Mouse (Mus musculus) testis, postnatal 14 days (tissue): ENCODE data around the gene Grap.
"Not testable (repeated sequence)": the region's sequence is repeated elsewhere in the genome, so short reads cannot be mapped to it uniquely, and the experiment has no call there.

Experiments
- DNase-seq: peaks from one replicate; pipeline ENCODE4 v3.0.0; 2021; ENCODE audit warnings: low spot score

Gene Grap

DNA sequence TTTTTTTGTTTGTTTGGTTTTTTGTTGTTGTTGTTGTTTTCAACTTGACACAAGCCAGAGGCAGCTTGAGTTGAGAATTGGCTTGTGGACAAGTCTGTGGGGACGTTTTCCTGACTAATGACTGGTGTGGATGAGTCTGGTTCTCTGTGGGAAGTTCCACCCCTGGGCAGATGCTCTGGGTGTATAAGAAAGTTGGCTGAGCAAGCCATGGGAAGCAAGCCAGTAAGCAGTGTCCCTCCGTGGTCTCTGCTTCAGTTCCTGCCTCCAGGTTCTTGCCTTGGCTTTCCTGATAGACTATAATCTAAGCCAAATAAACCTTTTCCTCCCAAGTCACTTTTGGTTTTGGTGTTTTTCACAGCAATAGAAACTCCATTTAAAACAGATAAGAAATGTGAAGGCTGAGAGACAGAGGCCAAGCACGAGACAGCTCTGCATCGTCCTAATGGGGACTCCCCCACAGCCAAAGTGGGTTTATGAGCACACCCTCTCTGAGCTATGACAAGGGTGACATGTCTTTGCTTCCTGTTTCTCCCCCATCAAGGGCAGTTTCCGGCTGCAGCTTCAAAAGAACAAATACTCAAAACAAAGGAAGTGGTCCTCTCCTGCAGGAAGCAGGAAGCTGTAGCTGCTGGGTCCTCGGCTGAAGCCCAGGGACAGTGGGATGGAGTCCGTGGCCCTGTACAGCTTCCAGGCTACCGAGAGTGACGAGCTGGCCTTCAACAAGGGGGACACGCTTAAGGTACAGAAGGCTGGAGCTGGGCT is at the start of gene Grap:
Gene Grap (plus strand): TSS at position 580 of the 762 bp plus-strand sequence.
- no peak for DNase-seq

DNA sequence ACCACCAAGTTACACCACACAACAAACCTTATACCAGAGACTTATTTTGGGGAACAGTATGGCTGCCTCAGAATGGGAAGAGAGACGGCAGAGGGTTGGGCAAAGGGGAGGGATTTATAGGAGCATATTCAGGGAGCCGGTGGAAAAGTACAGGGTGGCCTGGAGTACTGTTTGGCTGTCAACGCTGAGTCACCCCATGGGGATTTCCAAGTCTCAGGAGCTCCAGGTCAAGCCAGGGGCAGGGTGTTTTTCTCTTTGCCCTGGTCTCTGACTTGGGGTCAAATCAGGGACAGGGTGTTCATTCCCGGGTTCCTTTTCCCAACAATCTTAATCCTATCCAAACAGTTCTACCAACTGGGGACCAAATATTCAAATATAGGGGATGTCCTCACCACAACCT is 45.0 kb upstream of the Grap start:
- no peak for DNase-seq

DNA sequence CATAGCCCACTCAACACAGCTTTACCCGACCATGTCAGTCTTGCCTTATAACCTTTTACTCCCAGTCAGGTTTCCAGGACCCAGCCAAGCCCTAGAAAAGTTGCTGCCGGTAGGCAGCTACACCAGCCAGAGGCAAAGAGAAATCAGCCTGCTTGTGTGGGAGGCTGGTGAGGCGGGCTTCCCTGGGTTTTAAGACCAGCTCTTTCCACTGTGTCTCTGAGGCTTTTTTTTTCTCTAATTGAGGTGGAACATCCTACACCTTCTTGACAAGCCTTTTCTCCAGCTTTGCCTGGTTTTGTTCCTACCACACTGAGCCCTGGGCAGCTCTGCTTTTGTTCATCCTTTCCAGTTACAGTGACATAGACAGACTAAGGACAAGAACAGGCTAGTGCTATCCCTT is 41.9 kb upstream of the Grap start:
- no peak for DNase-seq

DNA sequence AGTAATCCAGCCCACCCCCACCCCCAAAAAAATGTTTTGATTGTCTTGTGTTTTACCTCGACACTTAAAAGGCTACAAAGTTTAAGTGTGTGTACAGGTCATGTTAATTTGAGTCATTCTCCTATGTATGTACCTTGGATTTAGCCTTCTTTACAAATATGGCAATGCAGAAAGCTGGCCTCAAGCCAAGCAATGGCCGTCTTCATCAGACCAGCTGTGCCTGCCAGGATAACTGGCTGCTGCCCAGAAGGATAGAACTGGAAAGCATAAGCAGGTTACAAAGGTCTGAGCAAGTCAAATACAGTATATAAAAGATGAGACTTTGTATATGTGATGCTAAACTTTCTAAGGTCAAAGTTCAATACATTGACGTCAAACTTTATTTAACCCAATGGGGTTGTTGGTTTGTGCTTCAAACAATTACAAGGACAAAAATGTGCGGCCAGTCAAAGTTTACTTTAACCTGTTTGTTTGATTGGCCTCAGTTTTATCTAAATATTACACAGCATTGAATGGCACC is 40.9 kb upstream of the Grap start:
- no peak for DNase-seq

DNA sequence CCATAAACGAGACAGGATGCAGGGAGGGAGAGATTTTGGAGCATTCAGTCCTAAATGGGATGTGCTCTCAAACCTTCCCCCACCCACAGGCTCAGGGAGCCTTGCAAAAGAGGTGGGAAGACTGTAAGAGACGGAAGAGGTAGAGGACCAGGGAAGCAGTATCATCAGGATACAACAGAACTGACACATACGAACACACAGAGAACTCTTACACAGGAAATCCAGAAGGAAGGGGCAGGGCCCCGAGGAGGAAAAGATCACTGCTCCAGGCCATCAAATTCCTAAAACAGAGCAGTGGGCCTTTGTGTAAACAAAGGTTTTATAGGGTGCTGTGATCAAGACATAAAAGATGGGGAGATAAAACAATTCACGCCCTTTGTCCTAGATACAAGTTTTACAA is 38.7 kb upstream of the Grap start:
- DNase-seq = no peak

DNA sequence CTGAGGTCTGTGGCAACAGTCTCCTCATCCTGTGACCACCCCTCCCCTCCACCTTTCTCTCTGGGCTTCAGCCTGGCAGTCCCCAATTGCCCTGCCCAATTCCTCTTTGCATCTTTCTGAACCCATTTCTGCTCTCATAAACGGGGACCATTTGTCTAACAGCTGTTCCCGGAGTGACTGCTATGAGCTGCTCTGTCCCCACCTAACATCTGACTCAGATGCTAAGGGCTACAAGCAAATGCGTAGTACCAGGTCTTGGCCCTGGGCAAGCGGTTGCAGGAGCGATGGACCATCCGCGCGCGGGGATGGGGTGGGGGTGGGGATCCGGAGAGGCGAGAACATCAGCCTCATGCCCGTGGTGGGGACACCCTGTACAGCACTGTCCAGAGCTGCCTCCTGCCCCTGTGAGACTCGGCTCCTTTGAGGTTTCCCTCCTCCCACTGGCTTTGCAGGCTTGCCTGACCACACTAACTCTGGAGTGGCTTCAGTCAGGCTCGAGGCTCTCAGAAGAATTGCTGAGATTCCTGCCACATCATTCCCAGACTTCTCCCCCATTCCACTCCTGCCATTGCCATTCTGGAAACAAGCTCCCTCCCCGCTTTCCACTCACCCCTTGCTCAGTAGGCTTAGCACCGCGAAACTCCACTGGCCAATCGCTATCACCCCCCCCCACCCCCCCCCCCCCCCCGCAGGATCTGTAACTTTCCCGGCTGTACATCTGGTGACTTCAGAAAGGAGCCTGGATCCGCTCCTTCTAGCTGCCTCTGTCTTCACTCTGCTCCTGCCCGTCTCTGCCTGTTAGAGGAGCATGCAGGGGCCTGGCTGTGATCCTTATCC is 37.2 kb upstream of the Grap start:
- DNase-seq = peak; percentile 35

DNA sequence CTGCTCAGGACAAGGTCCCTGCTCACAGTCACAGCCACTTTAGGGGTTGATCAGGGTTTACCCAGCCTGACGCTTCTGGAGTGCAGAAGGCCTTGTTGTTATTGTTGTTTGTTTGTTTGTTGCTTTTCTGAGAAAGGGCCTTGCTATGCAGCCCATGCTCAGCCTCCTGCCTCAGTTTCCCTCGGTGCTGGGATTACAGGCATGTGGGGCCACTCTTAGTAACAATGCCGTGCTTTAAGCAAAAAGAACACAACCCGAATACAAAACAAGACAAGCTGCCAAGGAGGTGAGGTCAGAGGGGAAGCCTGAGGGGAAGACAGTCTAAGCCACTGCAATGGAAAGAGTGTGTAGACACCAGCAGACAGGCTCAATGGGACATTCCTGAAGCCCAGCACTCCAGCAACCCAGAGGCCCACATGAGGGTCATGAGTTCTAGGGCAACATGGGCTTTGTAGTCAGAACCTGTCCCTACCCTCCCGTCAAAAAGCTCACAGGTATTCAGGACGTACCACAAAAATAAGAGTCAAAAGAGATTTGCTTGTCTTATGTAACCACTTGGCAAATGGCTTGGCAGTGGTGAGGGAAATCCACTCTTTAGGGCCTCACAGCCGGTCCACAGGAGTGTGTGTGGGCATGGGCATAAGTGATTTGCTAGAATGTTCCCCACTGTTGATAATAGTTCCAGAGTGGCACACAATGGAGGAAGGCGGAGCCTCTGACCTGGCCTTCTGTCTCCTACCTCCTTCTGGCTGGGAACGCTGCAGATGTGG is 36.4 kb upstream of the Grap start:
- DNase-seq = no peak

DNA sequence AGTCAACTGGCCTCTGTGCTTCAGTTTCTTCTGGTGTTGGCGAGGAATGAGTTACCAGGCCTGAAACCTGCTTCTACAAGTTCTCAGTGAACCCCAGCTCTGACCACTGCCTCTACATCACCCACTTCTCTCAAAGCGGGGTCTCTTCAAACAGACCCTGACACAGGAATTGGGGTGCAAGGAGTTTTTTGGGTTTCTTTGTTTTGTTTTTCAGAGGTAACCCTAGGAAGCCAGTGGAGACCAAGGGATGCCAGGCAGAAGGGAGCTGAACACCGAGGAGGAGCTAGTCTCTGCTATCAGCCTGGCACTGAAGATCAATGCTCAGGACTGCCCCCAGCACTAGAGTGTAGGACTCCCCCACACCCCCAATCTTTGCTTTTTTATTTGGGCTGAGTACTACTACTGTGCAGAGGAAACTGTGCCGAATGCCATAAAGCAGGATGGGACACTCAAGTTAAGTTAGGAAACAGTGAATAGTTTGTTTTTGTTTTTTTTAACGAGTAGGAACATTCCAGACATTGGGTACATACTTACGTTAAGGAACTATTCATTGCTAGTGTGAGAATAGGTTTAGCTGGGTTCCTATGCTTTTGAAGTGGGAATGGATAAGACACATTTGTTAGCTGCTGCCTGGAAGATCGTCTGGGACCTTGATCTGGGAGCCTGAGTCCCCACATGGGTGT is 35.6 kb upstream of the Grap start:
- DNase-seq = no peak

DNA sequence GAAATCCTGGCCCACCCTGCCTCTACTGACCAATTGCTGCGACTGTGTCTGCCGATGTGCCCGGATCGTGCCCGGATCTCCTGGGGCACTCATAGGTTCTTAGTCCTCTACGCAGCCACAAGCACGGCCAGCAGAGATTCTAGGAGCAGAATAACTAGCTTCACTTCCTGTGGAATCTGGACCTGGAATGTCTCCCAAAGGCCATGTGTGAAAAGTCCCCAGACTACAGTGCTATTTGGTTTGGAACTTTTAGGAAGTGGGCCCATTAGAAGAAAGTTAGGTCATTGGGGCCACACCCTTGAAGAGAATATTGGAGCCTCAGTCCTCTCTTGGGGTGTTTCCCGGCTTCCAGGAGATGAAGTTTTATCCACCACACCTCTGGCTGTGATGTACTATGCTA is 34.9 kb upstream of the Grap start:
- DNase-seq = no peak

DNA sequence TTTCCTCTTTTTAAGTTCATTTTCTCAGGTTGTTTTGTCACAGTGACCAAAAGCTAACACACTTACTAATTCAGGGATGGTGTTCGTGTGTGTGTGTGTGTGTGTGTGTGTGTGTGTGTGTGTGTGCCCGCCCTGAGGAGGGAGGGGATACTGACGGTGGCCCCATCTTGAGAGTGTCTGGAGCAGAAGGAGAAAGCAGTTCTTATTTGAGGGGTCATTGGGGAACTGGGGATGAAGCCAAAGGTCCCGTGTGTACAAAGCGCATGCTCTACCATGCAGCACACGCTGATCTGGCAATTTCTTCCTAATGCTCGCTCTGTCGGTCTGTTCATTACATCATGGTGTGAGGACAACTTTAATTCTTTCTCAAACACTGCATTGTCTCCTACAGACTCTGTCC is 34.5 kb upstream of the Grap start:
- DNase-seq = no peak

DNA sequence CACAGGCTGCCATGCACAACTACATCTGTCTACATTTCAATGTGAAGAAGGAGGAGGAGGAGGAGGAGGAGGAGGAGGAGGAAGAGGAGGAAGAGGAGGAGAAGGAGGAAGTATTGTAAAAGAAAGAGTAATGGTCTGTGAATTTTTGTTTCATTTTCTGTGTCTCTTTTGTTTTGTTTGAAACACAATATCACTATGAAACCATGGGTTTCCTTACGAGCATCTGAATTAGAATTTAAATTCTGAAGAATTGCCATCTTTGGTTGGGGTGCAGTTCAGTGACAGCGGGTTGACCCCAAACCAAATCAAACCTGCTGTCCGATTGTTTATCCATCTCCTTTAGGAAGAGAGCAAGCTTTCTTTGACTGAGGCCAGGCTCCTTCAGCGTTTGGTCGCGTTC is 33.7 kb upstream of the Grap start:
- no peak for DNase-seq

DNA sequence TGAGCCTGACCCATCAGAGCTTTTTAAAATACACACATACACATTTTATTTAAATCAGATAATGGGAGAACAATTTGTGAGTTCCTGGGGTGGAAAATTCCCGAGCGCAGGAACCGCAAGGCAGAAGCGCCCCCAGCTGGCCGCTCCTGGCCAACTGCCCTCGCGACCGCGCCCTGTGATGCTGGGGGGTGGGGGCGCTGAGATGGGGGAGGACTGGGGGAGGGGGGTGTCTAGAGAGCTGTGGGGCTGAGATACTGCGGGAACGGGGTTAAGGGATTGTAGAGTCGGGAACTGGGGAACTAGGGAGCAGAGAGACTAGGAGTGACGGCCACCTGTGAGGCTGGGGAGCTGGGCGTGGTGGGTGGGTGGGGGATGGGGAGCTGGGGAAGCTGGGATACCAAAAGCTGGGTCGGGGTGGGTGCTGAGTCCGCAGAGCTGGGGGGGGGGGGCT is 33.2 kb upstream of the Grap start:
- peak; percentile 56 for DNase-seq

DNA sequence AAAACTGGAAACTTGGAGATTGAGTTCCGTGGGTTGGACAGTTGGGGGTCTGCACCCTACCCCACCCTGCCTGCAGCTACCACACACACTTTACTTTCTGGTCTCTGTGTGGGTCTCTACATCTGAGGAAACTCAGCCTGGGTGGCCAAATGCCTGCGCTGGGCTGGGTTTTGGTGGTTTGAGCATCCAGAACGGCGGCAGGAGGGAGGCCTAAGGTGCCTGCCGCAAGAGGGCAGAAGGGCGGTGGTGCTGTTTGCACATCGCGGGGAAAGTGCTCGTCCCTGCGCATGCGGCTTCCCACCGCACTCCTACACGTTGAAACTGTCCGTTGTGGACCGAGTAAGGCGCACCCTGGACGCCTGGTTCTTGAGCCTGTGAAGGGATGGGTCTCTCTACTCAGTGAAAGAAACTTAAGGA is 32.8 kb upstream of the Grap start:
- DNase-seq = peak; percentile 81

DNA sequence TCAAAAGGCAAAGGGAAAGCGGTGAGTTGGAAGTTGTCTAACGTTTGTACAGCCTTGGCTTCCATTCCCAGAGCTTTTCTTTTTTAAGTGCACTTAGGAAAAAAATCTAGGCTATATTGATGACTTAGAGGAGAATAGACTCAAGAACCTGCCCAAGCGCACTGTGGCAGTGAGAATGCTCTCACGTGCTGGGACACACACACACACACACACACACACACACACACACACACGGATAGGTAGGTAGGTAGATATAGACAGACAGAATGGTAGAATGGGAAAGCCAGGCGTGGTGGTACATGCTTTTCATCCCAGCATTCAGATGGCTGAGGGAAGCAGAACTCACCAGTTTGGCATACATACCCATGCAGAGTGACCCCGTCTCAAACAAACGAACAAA is 32.3 kb upstream of the Grap start:
- DNase-seq = no peak

DNA sequence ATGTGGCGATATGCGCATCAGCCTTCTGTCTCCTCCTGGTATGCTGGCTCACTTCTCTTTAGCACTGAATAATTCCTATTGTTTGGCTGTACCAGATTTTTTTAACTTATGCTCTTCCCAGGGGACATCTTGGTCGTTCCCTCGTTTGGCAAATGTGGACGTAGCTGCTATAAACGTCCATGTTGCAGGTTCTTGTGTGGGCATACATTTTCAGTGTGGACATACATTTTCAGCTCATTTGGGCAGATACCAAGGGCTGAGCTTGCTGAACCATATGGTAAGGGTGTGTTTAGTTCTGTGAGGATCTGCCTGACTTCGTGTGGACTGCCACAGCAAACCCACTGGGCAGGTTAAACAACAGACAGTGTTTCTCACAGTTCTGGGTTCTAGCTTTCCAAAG is 27.9 kb upstream of the Grap start:
- no peak for DNase-seq

DNA sequence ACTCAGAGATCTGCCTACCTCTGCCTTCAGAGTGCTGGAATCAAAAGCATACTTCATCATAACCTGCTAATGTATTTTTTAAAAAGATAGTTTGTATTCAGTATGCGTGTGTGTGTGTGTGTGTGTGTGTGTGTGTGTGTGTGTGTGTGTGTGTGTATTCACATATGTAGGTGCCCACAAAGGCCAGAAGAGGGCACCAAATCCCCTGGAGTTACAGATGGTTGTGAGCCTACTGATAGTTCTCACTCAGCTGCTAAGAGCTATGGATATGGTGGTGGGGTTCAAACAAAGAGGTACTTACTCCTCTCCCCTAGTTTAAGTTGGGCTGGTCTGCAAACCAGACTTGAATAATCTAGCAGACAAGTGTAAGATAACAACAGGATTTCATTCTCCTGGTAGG is 26.6 kb upstream of the Grap start:
- DNase-seq = no peak

DNA sequence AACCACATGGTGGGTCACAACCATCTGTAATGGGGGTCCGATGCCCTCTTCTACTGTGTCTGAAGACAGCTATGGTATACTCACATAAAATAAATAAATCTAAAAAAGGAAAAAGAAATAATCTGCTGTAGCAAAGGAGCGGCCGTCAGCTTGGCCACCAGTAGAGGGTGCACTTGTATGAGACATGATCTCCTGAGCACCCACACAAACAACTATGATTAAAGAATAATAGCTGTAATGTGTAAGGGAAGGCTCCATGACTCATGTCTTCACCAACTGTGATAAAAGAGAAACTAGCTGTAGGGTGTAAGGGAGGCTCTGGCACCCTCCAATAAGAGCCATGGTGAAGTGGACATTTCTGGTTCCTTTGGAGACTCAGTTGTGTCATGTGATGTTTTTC is 23.4 kb upstream of the Grap start:
- no peak for DNase-seq

DNA sequence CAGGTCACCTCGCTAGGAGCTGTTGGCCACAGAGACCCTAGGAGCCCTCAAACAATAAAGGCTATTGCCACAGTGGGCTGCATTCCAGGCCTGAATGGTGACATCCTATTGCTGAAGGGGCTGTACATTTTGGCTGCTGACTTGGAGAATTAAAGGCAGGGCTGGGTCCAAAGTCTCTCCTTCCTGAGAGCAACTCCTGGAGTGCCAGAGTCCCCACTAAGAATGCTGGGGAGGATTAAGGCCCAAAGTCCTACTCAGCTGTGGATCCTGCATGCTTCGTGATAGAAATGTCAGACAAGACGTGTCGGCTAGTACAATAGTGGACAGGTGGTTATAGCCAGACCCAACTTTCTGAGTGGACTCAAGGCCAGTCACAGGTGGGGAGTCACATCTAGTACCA is 16.8 kb upstream of the Grap start:
- not testable (repeated sequence) for DNase-seq

DNA sequence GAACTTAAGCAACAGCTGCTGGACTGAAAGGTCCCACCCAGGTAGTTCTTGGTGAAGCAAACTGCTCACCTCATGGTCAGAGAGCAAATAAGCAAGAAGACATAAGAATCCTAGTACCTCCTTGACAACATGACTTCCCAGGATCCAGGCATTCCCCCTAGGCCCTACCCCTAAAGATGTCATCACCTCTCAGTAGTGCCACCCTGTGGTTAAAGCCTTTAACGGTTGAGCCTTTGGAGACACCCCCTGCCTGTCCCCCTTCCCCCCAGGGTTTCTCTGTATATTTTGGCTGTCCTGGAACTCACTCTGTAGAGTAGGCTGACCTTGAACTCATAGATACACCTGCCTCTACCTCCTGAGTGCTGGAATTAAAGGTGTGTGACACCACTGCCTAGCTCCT is 15.7 kb upstream of the Grap start:
- no peak for DNase-seq

DNA sequence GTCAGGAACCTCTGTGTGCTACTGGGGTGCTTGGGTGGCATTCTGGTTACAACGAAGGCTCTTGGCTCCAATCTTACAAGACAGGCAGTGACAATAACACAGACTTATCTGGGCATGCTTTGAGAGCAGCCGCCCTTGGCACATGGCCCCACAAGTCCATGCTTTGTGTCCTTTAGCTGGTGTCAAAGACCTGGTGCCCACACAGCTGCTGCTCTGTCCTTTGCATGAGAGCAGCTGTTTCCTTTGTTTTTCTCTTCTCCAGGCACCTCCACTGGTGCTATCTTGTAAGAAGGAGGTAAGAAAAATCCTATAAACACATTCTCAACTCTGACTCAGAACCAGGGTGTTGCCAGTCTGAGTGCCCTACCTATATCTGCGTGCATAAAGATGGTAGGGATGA is 15.2 kb upstream of the Grap start:
- DNase-seq = no peak

DNA sequence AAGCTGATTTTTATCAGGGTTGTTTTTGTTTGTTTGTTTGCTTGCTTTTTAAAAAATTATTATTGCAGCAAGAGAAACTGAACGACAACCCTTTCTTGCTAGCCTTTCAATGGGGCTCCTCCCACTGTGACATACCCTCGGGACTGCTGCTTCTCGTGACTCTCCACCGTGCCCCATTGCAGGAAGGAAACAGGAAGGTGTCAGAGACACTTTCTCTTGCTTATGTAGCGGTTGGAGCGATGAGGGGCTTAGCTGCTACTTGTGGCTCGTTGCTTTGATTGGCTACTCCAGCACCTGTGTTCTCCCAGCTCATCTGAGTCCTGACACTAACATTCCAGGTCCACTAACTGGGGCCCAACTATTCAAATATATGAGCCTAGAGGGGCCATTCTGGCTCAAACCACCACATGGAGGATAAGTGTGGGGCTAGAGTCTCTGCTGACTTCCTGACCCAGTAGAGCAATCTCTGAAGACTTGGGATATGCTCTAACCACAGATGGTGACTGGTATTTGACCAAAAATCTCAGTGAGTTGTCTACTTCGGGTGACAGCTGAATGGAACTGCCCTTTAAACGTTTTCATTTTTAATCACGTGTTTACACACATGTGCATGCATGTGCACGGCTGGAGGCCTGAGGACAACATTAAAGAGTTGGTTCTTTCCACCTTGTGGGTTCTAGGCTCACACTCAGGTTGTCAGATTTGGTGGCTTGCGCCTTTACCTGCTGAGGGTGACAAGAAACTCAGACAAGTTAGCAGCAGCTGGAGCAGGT is 14.1 kb upstream of the Grap start:
- DNase-seq = no peak
